In the genomic region with DNA sequence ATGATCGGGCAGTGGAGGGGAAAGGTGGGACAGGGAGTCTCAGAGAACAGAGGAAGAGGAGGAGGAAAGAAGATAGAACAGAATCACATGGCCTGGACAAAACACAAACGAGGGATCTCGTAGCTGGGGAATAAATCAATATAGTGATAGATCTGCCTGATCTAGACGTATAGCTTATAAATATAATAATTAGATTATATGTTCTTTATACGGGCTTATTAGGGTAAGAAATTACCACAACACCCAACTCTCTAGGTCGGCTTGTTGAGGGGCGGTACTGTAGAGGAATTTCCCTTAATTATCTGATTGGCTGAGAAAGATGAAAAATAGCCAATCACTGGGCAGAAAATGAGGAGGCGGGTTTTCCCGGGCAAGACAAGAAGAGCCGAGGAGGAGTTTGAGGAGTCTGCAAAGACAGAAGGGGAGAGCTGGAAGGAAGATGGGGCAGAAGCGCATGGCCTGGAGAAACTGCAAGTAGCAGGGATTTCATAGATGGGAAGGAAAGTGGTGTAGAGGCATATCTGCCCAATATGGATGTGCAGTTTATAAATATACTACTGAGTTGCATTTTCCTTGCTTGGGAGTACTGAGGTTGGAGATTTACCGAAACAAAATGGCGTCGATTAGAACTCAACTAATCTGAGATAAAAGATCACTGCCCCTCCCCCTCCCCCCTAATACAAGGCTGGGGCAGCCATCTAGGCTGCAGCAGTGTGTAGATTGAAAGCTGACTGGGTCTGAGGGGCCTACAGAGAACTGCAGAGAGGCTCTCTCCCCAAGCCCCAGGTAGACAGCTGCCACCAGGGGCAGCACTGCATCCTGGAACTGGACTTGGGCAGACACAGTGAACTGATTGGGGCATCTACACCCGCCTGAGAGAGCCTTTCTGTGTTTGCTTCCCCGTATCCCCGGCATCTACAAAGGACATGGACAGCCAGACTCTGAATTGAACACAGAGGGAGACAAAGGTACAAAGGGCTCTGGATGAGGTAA, we compare ENCODE assay signal across 12 mouse cellular contexts. TPM values are rescaled to one million over a fixed set of nuclear protein-coding genes. Genes with fewer than 3 reads are reported as not detected.
DNase-seq lines count a peak whose midpoint lies in the region; ATAC-seq and TF ChIP-seq lines count a peak whose summit lies in the region.
"Had no signal": no experiment of that assay in that cellular context is flagged by ENCODE, and none has a peak within 500 bp of the region (broad histone marks: within the 10 kb centered on the region; RNA-seq: fewer than 3 reads in every experiment).

No protein-coding gene starts in this region.

- H3K36me3 ChIP-seq in hindbrain, postnatal 0 days (ENCODE audit: insufficient read depth, low read length) = no peaks in the 10 kb centered on the region
- no peaks in the 10 kb centered on the region for H3K36me3 ChIP-seq in hindbrain, embryonic 16.5 days (ENCODE audit: control insufficient read depth, insufficient read depth, low read length)
- H3K36me3 ChIP-seq in E14TG2a.4 (ENCODE audit: insufficient read depth, low read length) = 0 out of 2 replicates have a peak, but pooled peaks cover 6% of the 10 kb centered on the region
- no peaks in the 10 kb centered on the region for H3K36me3 ChIP-seq in liver, embryonic 16.5 days (ENCODE audit: control insufficient read depth, insufficient read depth)
- H3K36me3 ChIP-seq in neural tube, embryonic 15.5 days = no peaks in the 10 kb centered on the region
- H3K36me3 ChIP-seq: midbrain, embryonic 12.5 days had no signal

- no peak for ATAC-seq in hindbrain, postnatal 0 days
- no peak for ATAC-seq in hindbrain, embryonic 16.5 days
- ATAC-seq in liver, embryonic 16.5 days (ENCODE audit: low read depth) = peak; percentile 69
- ATAC-seq in neural tube, embryonic 15.5 days (ENCODE audit: low FRiP score) = no peak

- H3K9me3 ChIP-seq in hindbrain, postnatal 0 days (ENCODE audit: low read length) = no peaks in the 10 kb centered on the region
- H3K9me3 ChIP-seq in hindbrain, embryonic 16.5 days (ENCODE audit: control insufficient read depth, low read length) = 0 out of 2 replicates have a peak, but pooled peaks cover 4% of the 10 kb centered on the region
- H3K9me3 ChIP-seq in E14TG2a.4 (ENCODE audit: low read length) = no peaks in the 10 kb centered on the region
- H3K9me3 ChIP-seq in liver, embryonic 16.5 days (replicated peaks; ENCODE audit: control insufficient read depth, low read length) = no peaks in the 10 kb centered on the region
- H3K9me3 ChIP-seq in neural tube, embryonic 15.5 days (replicated peaks) = no peaks in the 10 kb centered on the region
- H3K9me3 ChIP-seq: midbrain, embryonic 12.5 days had no signal

- H3K4me1 ChIP-seq in hindbrain, postnatal 0 days (ENCODE audit: insufficient read depth, low read length) = no peaks in the 10 kb centered on the region
- no peaks in the 10 kb centered on the region for H3K4me1 ChIP-seq in hindbrain, embryonic 16.5 days (ENCODE audit: control insufficient read depth, insufficient read depth, low read depth, low read length)
- H3K4me1 ChIP-seq in E14TG2a.4 (replicated peaks; ENCODE audit: low read depth, low read length) = peaks cover 36% of the 10 kb centered on the region
- H3K4me1 ChIP-seq in liver, embryonic 16.5 days (ENCODE audit: control insufficient read depth, low read depth, low read length) = peaks cover 41% of the 10 kb centered on the region
- H3K4me1 ChIP-seq in neural tube, embryonic 15.5 days = no peaks in the 10 kb centered on the region

- no peak for DNase-seq in hindbrain, postnatal 0 days (ENCODE audit: low spot score)
- DNase-seq in c-Kit-negative CD71-positive TER-119-positive erythroid progenitor cells, embryonic 14.5 days (ENCODE audit: low read depth, low spot score) = peak; percentile 62
- no peak for DNase-seq in urinary bladder, postnatal 36 days (ENCODE audit: low spot score in 2 of 2)
- DNase-seq in urinary bladder, adult 2 months (ENCODE audit: low spot score) = no peak
- DNase-seq: gastrocnemius, postnatal 36 days; kidney, adult 2 months; thymus, adult 18-20 months had no signal

- no peak overlapping the region for H3K4me3 ChIP-seq in hindbrain, postnatal 0 days (ENCODE audit: low read length)
- H3K4me3 ChIP-seq in hindbrain, embryonic 16.5 days (ENCODE audit: low read length) = no peak overlapping the region
- H3K4me3 ChIP-seq in E14TG2a.4 (replicated peaks; ENCODE audit: low read length) = peak overlapping the region; percentile 81
- peak overlapping the region; percentile 25; the same call in 1 of the 2 replicates for H3K4me3 ChIP-seq in liver, embryonic 16.5 days (ENCODE audit: low read depth, low read length)
- no peak overlapping the region for H3K4me3 ChIP-seq in neural tube, embryonic 15.5 days (replicated peaks)
- H3K4me3 ChIP-seq: midbrain, embryonic 12.5 days had no signal

- no peaks in the 10 kb centered on the region for H3K27me3 ChIP-seq in hindbrain, postnatal 0 days (ENCODE audit: insufficient read depth, low read length)
- no peaks in the 10 kb centered on the region for H3K27me3 ChIP-seq in hindbrain, embryonic 16.5 days (replicated peaks; ENCODE audit: control insufficient read depth, insufficient read depth, low read length)
- peaks cover 19% of the 10 kb centered on the region for H3K27me3 ChIP-seq in E14TG2a.4 (ENCODE audit: insufficient read depth, low read length)
- H3K27me3 ChIP-seq in liver, embryonic 16.5 days (ENCODE audit: control insufficient read depth, insufficient read depth, low read depth, low read length) = no peaks in the 10 kb centered on the region
- H3K27me3 ChIP-seq in neural tube, embryonic 15.5 days (replicated peaks) = no peaks in the 10 kb centered on the region
- H3K27me3 ChIP-seq: midbrain, embryonic 12.5 days had no signal

- WGBS in hindbrain, postnatal 0 days = 79% methylated on average over 17 of the region's 17 CpGs
- 81% methylated on average over 17 of the region's 17 CpGs for WGBS in hindbrain, embryonic 16.5 days
- 49% methylated on average over 17 of the region's 17 CpGs for WGBS in liver, embryonic 16.5 days (ENCODE audit: insufficient replicate concordance)
- 80% methylated on average over 17 of the region's 17 CpGs for WGBS in neural tube, embryonic 15.5 days

- H3K27ac ChIP-seq in hindbrain, postnatal 0 days = no peak overlapping the region
- no peak overlapping the region for H3K27ac ChIP-seq in hindbrain, embryonic 16.5 days (ENCODE audit: low read depth, low read length)
- peak overlapping the region; percentile 43; the same call in 1 of the 2 replicates for H3K27ac ChIP-seq in liver, embryonic 16.5 days (ENCODE audit: low read length)
- H3K27ac ChIP-seq in neural tube, embryonic 15.5 days (replicated peaks) = no peak overlapping the region
- H3K27ac ChIP-seq: midbrain, embryonic 12.5 days had no signal

- no peak overlapping the region for H3K4me2 ChIP-seq in hindbrain, postnatal 0 days (ENCODE audit: low read depth, low read length)
- H3K4me2 ChIP-seq in hindbrain, embryonic 16.5 days (ENCODE audit: low read length) = no peak overlapping the region
- H3K4me2 ChIP-seq in liver, embryonic 16.5 days (ENCODE audit: low read depth, low read length) = peak overlapping the region; percentile 46
- H3K4me2 ChIP-seq in neural tube, embryonic 15.5 days = no peak overlapping the region
- H3K4me2 ChIP-seq: midbrain, embryonic 12.5 days had no signal

- no peak overlapping the region for H3K9ac ChIP-seq in hindbrain, postnatal 0 days (replicated peaks; ENCODE audit: low read length)
- no peak overlapping the region for H3K9ac ChIP-seq in hindbrain, embryonic 16.5 days (ENCODE audit: low read depth, low read length)
- no peak overlapping the region for H3K9ac ChIP-seq in liver, embryonic 16.5 days (ENCODE audit: low read depth, low read length)
- H3K9ac ChIP-seq in neural tube, embryonic 15.5 days (replicated peaks) = no peak overlapping the region
- H3K9ac ChIP-seq: midbrain, embryonic 12.5 days had no signal

- peak; percentile 39; the same call in 1 of the 2 replicates for TF ChIP-seq CTCF in hindbrain, postnatal 0 days (IDR thresholded peaks at IDR 0.05; ENCODE audit: low read depth)
- peak; percentile 64 for TF ChIP-seq CTCF in E14TG2a.4 (conservative IDR thresholded peaks at IDR 0.05; ENCODE audit: low read length)

RNA-seq across cellular contexts. Expression of gene Fam228a, which starts 18.2 kb away (rescaled TPM):
- 0.99 and 2.2 TPM in 2 replicates for total RNA-seq in hindbrain, postnatal 0 days (2014; rRNA removed)
- polyA plus RNA-seq in hindbrain, postnatal 0 days (2015; fragmentation: Nextera tagmentation; extraction: Ambion mirVana) = 0.49 and 0.84 TPM in 2 replicates
- polyA plus RNA-seq in hindbrain, embryonic 16.5 days (2015; fragmentation: Nextera tagmentation; extraction: Ambion mirVana) = 0.77 and 1.1 TPM in 2 replicates
- 0.04 TPM in 1 of 2 replicates, not detected in the other for polyA plus RNA-seq in liver, embryonic 16.5 days (2015; fragmentation: Nextera tagmentation; extraction: Ambion mirVana)
- polyA plus RNA-seq in neural tube, embryonic 15.5 days (2015; fragmentation: Nextera tagmentation; extraction: Ambion mirVana) = 1.1 and 1.3 TPM in 2 replicates
- 0.34 and 0.59 TPM in 2 replicates for polyA plus RNA-seq in urinary bladder, adult 2 months (2012; rRNA removed)
- total RNA-seq: gastrocnemius, postnatal 36 days had no signal

RNA-seq across cellular contexts. Expression of gene Pfn4, which starts 48.8 kb away (rescaled TPM):
- total RNA-seq in hindbrain, postnatal 0 days (2014; rRNA removed) = 5.9 and 13.0 TPM in 2 replicates
- polyA plus RNA-seq in hindbrain, postnatal 0 days (2015; fragmentation: Nextera tagmentation; extraction: Ambion mirVana) = 19.9 and 22.7 TPM in 2 replicates
- polyA plus RNA-seq in hindbrain, embryonic 16.5 days (2015; fragmentation: Nextera tagmentation; extraction: Ambion mirVana) = 14.2 and 15.5 TPM in 2 replicates
- polyA plus RNA-seq in liver, embryonic 16.5 days (2015; fragmentation: Nextera tagmentation; extraction: Ambion mirVana) = 0.47 and 0.76 TPM in 2 replicates
- 12.0 and 13.3 TPM in 2 replicates for polyA plus RNA-seq in neural tube, embryonic 15.5 days (2015; fragmentation: Nextera tagmentation; extraction: Ambion mirVana)
- 0.70 and 0.99 TPM in 2 replicates for polyA plus RNA-seq in urinary bladder, adult 2 months (2012; rRNA removed)

RNA-seq across cellular contexts. Expression of gene Fam228b, which starts 49.0 kb away (rescaled TPM):
- 3.7 and 4.2 TPM in 2 replicates for total RNA-seq in hindbrain, postnatal 0 days (2014; rRNA removed)
- polyA plus RNA-seq in hindbrain, postnatal 0 days (2015; fragmentation: Nextera tagmentation; extraction: Ambion mirVana) = 8.1 and 9.3 TPM in 2 replicates
- polyA plus RNA-seq in hindbrain, embryonic 16.5 days (2015; fragmentation: Nextera tagmentation; extraction: Ambion mirVana) = 6.6 and 7.0 TPM in 2 replicates
- 0.42 and 0.85 TPM in 2 replicates for polyA plus RNA-seq in liver, embryonic 16.5 days (2015; fragmentation: Nextera tagmentation; extraction: Ambion mirVana)
- polyA plus RNA-seq in neural tube, embryonic 15.5 days (2015; fragmentation: Nextera tagmentation; extraction: Ambion mirVana) = 6.1 and 7.7 TPM in 2 replicates
- 1.5 and 2.6 TPM in 2 replicates for polyA plus RNA-seq in urinary bladder, adult 2 months (2012; rRNA removed)

Comparison
In these comparisons a context has a peak if more than half of its experiments do, and no peak if none do; other contexts are left out.
1. H3K4me3 ChIP-seq: peak in E14TG2a.4 (single experiment) and liver, embryonic 16.5 days (single experiment); none in hindbrain, postnatal 0 days (single experiment), hindbrain, embryonic 16.5 days (single experiment) and neural tube, embryonic 15.5 days (single experiment).